Mouse (Mus musculus): Measurements from ENCODE around the gene Laptm5. TPM values are rescaled to one million over a fixed set of nuclear protein-coding genes. Genes with fewer than 3 reads are reported as not detected.

The Laptm5 gene
- polyA plus RNA-seq, 1 experiment from 2014 or later, result 20.7 TPM

- WGBS, result 68% methylated on average over 9 of the region's 9 CpGs
- no peak for ATAC-seq (replicated peaks; ENCODE audit: low FRiP score)
Observed at GRCm38 (mm10) chr4:130919750-130920356, 6.9 kb downstream of the Laptm5 start.

DNA sequence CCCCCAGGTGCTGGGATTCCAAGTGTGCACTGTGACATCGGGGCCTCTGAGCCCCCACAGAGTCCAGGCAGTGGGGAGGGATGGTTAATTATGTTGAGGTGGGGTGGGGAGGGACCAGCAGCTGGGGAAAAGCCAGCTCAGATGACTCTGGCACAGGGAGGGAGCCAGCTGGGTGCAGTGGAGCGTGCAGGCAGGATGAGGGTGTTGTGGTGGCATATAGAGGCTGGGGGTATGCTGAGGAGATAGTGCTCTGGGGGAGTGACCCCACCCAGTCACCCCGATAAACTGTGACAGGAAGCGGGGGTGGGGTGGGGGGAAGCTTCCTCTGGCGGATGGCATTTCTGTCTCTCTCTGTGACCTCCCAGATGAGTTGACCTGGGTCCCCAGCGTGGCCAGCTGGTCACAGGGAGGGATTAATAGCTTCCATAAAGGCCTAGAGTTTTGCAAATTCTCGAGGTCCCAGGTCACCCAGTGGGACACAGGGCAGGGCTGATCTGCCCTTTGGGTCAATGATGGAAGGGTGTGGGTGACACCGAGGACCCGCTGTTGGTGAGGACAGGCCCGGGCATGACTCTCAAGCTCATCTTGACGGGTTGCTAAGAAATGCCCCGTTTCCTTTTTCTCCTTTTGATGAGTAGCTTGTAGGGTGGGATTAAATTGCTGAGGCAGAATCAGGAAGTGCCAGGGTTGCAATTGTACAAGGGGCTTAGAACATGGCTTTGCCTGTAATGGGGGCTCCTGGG, 8.2 kb downstream of the Laptm5 start:
- 38% methylated on average over 12 of the region's 12 CpGs for WGBS
- Histone ChIP-seq H3K9ac (ENCODE audit: low read length) (no peak overlapping the region), H3K4me2 (ENCODE audit: low read depth, low read length, severe bottlenecking) (no peak overlapping the region), H3K4me1 (replicated peaks; ENCODE audit: control insufficient read depth, insufficient read depth, low read length) (no peaks in the 10 kb centered on the region; the same call in 1 of the 2 replicates), H3K36me3 (ENCODE audit: control insufficient read depth, insufficient read depth, low read length) (no peaks in the 10 kb centered on the region), H3K4me3 (ENCODE audit: low read depth, low read length) (no peak overlapping the region), H3K27ac (ENCODE audit: low read depth, low read length) (no peak overlapping the region), H3K27me3 (ENCODE audit: control insufficient read depth, insufficient read depth, low read length) (no peaks in the 10 kb centered on the region), H3K9me3 (ENCODE audit: control insufficient read depth, low read length) (no peaks in the 10 kb centered on the region)
- DNase-seq (ENCODE audit: low spot score) (peak; percentile 60), ATAC-seq (replicated peaks; ENCODE audit: low FRiP score) (no peak)

More at GRCm38 (mm10) chr4:130919750-130920356, 6.9 kb downstream of the Laptm5 start:
- H3K27me3 ChIP-seq (ENCODE audit: control insufficient read depth, insufficient read depth, low read length), result no peaks in the 10 kb centered on the region
- no peaks in the 10 kb centered on the region for H3K9me3 ChIP-seq (ENCODE audit: control insufficient read depth, low read length)
- no peak overlapping the region for H3K4me3 ChIP-seq (ENCODE audit: low read depth, low read length)
- H3K27ac ChIP-seq (ENCODE audit: low read depth, low read length), result no peak overlapping the region
- no peaks in the 10 kb centered on the region; the same call in 1 of the 2 replicates for H3K4me1 ChIP-seq (replicated peaks; ENCODE audit: control insufficient read depth, insufficient read depth, low read length)
- DNase-seq (ENCODE audit: low spot score), result no peak
- no peaks in the 10 kb centered on the region for H3K36me3 ChIP-seq (ENCODE audit: control insufficient read depth, insufficient read depth, low read length)
- no peak overlapping the region for H3K9ac ChIP-seq (ENCODE audit: low read length)
- H3K4me2 ChIP-seq (ENCODE audit: low read depth, low read length, severe bottlenecking), result no peak overlapping the region

GRCm38 (mm10) chr4:130921986-130922385, 9.1 kb downstream of the Laptm5 start:
- H3K27ac ChIP-seq (ENCODE audit: low read depth, low read length), result no peak overlapping the region
- 87% methylated on average over 10 of the region's 10 CpGs for WGBS
- H3K36me3 ChIP-seq (ENCODE audit: control insufficient read depth, insufficient read depth, low read length), result no peaks in the 10 kb centered on the region

DNA sequence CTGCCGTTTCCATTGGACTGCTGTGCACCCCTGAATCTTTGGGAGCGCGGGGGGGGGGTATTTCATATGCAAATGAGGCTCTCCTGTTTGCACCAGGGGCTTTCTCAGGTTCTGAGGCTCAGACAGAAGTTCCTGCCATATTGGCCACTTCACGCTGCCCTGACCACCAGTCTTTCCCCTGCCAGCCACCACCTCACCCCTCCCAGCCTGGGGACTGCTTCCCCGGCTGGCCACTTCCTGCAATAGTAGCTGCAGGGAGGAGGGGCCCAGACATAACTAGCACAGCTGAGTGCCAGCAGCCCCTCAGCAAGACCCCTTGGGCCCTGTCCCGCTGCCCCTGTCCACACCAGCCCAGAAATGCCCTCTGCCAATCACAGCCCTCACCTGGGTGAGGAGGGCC, 13.3 kb downstream of the Laptm5 start:
- Histone ChIP-seq H3K27me3 (ENCODE audit: control insufficient read depth, insufficient read depth, low read length) (no peaks in the 10 kb centered on the region), H3K4me1 (replicated peaks; ENCODE audit: control insufficient read depth, insufficient read depth, low read length) (no peaks in the 10 kb centered on the region; the same call in 1 of the 2 replicates), H3K4me3 (ENCODE audit: low read depth, low read length) (no peak overlapping the region), H3K27ac (ENCODE audit: low read depth, low read length) (no peak overlapping the region), H3K4me2 (ENCODE audit: low read depth, low read length, severe bottlenecking) (no peak overlapping the region), H3K9ac (ENCODE audit: low read length) (no peak overlapping the region), H3K36me3 (ENCODE audit: control insufficient read depth, insufficient read depth, low read length) (no peaks in the 10 kb centered on the region), H3K9me3 (ENCODE audit: control insufficient read depth, low read length) (no peaks in the 10 kb centered on the region)
- no peak for DNase-seq (ENCODE audit: low spot score)
- no peak for ATAC-seq (replicated peaks; ENCODE audit: low FRiP score)
- WGBS, result 56% methylated on average over 6 of the region's 6 CpGs

More at GRCm38 (mm10) chr4:130921986-130922385, 9.1 kb downstream of the Laptm5 start:
- Histone ChIP-seq H3K9me3 (ENCODE audit: control insufficient read depth, low read length) (no peaks in the 10 kb centered on the region), H3K9ac (ENCODE audit: low read length) (no peak overlapping the region), H3K4me1 (replicated peaks; ENCODE audit: control insufficient read depth, insufficient read depth, low read length) (no peaks in the 10 kb centered on the region; the same call in 1 of the 2 replicates), H3K4me2 (ENCODE audit: low read depth, low read length, severe bottlenecking) (no peak overlapping the region), H3K27me3 (ENCODE audit: control insufficient read depth, insufficient read depth, low read length) (no peaks in the 10 kb centered on the region), H3K4me3 (ENCODE audit: low read depth, low read length) (no peak overlapping the region)
- ATAC-seq (replicated peaks; ENCODE audit: low FRiP score) (no peak), DNase-seq (ENCODE audit: low spot score) (no peak)

DNA sequence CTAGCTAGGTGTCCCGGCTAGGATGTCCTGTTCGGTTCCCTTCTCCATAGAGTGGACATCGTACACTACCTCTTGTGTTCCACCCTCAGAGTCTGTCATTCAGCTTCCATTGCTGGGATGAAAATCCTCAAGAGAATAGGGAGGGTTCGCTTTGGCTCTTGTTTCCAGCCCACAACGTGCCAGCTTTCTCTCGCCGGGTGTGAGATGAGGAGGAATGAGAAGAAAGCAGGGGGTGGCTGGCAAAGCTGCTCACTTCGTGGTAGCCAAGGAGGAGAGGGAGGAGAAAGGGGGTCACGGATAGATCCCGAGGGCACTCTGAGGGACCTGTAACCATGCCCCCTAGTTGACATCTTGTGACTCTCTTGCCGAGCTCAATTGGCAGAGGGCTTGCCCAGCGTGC, 14.9 kb downstream of the Laptm5 start:
- H3K27ac ChIP-seq (ENCODE audit: low read depth, low read length), result no peak overlapping the region
- H3K27me3 ChIP-seq (ENCODE audit: control insufficient read depth, insufficient read depth, low read length), result no peaks in the 10 kb centered on the region
- no peak for ATAC-seq (replicated peaks; ENCODE audit: low FRiP score)
- H3K36me3 ChIP-seq (ENCODE audit: control insufficient read depth, insufficient read depth, low read length), result no peaks in the 10 kb centered on the region
- H3K4me3 ChIP-seq (ENCODE audit: low read depth, low read length), result no peak overlapping the region
- WGBS, result 83% methylated on average over 12 of the region's 12 CpGs
- no peak overlapping the region for H3K9ac ChIP-seq (ENCODE audit: low read length)
- H3K9me3 ChIP-seq (ENCODE audit: control insufficient read depth, low read length), result no peaks in the 10 kb centered on the region
- H3K4me1 ChIP-seq (replicated peaks; ENCODE audit: control insufficient read depth, insufficient read depth, low read length), result no peaks in the 10 kb centered on the region
- no peak overlapping the region for H3K4me2 ChIP-seq (ENCODE audit: low read depth, low read length, severe bottlenecking)
- no peak for DNase-seq (ENCODE audit: low spot score)

- no peak for ATAC-seq (replicated peaks; ENCODE audit: low FRiP score)
- H3K27ac ChIP-seq (ENCODE audit: low read depth, low read length), result no peak overlapping the region
- DNase-seq (ENCODE audit: low spot score), result no peak
- H3K9ac ChIP-seq (ENCODE audit: low read length), result no peak overlapping the region
- H3K4me1 ChIP-seq (replicated peaks; ENCODE audit: control insufficient read depth, insufficient read depth, low read length), result no peaks in the 10 kb centered on the region
- WGBS, result 56% methylated on average over 14 of the region's 14 CpGs
- peaks cover 2% of the 10 kb centered on the region; the same call in 1 of the 2 replicates for H3K27me3 ChIP-seq (ENCODE audit: control insufficient read depth, insufficient read depth, low read length)
- no peak overlapping the region for H3K4me3 ChIP-seq (ENCODE audit: low read depth, low read length)
- H3K36me3 ChIP-seq (ENCODE audit: control insufficient read depth, insufficient read depth, low read length), result no peaks in the 10 kb centered on the region
- H3K9me3 ChIP-seq (ENCODE audit: control insufficient read depth, low read length), result no peaks in the 10 kb centered on the region
- H3K4me2 ChIP-seq (ENCODE audit: low read depth, low read length, severe bottlenecking), result no peak overlapping the region
Observed at GRCm38 (mm10) chr4:130942644-130943043, 29.7 kb downstream of the Laptm5 start.

DNA sequence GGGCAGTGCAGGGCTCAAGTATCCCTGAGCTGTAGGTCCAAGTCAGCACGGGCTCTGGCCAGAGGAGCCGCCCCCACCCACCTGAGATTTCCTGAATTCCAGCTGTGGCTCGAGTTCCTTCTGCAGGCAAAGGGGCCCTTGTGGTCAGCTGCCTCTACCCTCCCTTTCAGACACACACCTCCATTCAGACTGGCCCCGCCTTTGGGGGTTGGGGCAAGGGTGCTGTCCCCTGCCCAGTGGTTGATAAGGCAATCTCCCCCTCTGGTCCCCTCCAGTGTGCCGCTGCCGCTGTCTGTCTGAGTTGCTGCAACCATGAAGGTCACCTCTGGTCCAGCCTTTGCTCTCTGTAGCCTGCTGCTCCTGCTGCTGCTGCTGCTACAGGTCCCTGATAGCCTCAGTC, 31.2 kb downstream of the Laptm5 start, which contains the start of gene Matn1:
Gene Matn1 (plus strand): TSS at position 274 of the 400 bp plus-strand sequence.
- Histone ChIP-seq H3K4me3 (ENCODE audit: low read depth, low read length) (no peak within 1 kb of the TSS), H3K36me3 (ENCODE audit: control insufficient read depth, insufficient read depth, low read length) (no peaks in the 10 kb centered on the region), H3K4me2 (ENCODE audit: low read depth, low read length, severe bottlenecking) (no peak within 1 kb of the TSS), H3K9me3 (ENCODE audit: control insufficient read depth, low read length) (no peaks in the 10 kb centered on the region), H3K4me1 (replicated peaks; ENCODE audit: control insufficient read depth, insufficient read depth, low read length) (no peaks in the 10 kb centered on the region), H3K27me3 (ENCODE audit: control insufficient read depth, insufficient read depth, low read length) (peaks cover 2% of the 10 kb centered on the region; the same call in 1 of the 2 replicates), H3K9ac (ENCODE audit: low read length) (no peak within 1 kb of the TSS), H3K27ac (ENCODE audit: low read depth, low read length) (no peak within 1 kb of the TSS)
- no peak for ATAC-seq (replicated peaks; ENCODE audit: low FRiP score)
- DNase-seq (ENCODE audit: low spot score), result no peak
- WGBS, result 46% methylated on average over 6 of the region's 6 CpGs

DNA sequence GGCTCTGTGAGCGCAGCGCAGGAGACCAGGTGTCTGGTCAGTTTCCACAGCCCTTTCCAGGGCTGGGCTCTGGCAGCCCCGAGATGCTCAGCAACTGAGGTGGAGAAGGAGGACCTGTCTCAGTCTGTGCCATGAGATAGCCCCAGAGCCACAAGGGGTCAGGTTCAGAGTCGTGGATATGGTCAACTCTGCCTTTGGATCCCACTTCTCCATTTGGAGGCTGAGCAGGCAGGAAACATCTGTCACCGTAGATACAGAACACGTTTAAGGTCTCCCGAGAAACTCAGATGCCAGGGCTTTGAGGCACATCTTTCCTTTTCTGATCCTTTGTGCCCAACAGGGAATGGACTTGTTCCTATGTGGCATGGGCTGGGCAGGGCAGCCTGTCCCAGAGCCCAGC, 31.9 kb downstream of the Laptm5 start:
- 90% methylated on average over 7 of the region's 7 CpGs for WGBS
- Histone ChIP-seq H3K9ac (ENCODE audit: low read length) (no peak overlapping the region), H3K27ac (ENCODE audit: low read depth, low read length) (no peak overlapping the region), H3K36me3 (ENCODE audit: control insufficient read depth, insufficient read depth, low read length) (no peaks in the 10 kb centered on the region), H3K9me3 (ENCODE audit: control insufficient read depth, low read length) (no peaks in the 10 kb centered on the region), H3K4me2 (ENCODE audit: low read depth, low read length, severe bottlenecking) (no peak overlapping the region), H3K27me3 (ENCODE audit: control insufficient read depth, insufficient read depth, low read length) (peaks cover 2% of the 10 kb centered on the region; the same call in 1 of the 2 replicates), H3K4me3 (ENCODE audit: low read depth, low read length) (no peak overlapping the region), H3K4me1 (replicated peaks; ENCODE audit: control insufficient read depth, insufficient read depth, low read length) (no peaks in the 10 kb centered on the region)
- ATAC-seq (replicated peaks; ENCODE audit: low FRiP score) (no peak), DNase-seq (ENCODE audit: low spot score) (no peak)

All from forebrain, embryonic 11.5 days (tissue).